Mouse (Mus musculus) E14TG2a.4 (cell line): Measurements from ENCODE around the gene Apip.

ENCODE experiments used
- CTCF ChIP-seq: conservative IDR thresholded peaks from 2 replicates; pipeline ENCODE4 v1.5.1; 2014; ENCODE audit warnings: low read length
- POU5F1 ChIP-seq: IDR thresholded peaks from 2 replicates; pipeline ENCODE4 v1.6.1; 2014; ENCODE audit warnings: low read length, borderline replicate concordance

GRCm38 (mm10) chr2:103111669-103112068, 38.2 kb downstream of the Apip start:
- TF ChIP-seq CTCF, result no peak
- no peak for TF ChIP-seq POU5F1
